Mouse (Mus musculus): ENCODE measurements around the gene Olfr1022. TPM values are rescaled to one million over a fixed set of nuclear protein-coding genes. Genes with fewer than 3 reads are reported as not detected.

The Olfr1022 gene
- not detected for polyA plus RNA-seq (2015; fragmentation: Illumina TruSeq; extraction: RNeasy Lipid Tissue Mini Kit (QIAGEN cat#74804); ENCODE audit: insufficient read depth, low replicate concordance)

DNA sequence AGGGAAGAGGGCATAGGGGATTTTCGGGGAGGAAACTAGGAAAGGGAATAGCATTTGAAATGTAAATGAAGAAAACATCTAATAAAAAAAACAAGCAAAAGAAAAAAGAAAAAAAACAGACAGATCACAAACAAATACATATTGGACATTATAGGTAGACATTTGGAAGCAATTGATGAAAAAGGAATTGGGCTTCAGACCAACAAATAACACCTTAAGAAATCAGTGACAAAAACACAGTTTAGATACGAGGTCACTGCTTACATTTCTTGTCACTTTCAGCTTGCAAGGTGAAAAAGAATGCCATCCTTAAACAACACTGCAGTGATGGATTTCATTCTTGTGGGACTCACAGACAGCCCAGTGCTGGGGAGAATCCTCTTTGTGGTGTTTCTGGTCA lies at the start of gene Olfr1022:
Gene Olfr1022 (plus strand): TSS at position 301 of the 400 bp plus-strand sequence.

DNA sequence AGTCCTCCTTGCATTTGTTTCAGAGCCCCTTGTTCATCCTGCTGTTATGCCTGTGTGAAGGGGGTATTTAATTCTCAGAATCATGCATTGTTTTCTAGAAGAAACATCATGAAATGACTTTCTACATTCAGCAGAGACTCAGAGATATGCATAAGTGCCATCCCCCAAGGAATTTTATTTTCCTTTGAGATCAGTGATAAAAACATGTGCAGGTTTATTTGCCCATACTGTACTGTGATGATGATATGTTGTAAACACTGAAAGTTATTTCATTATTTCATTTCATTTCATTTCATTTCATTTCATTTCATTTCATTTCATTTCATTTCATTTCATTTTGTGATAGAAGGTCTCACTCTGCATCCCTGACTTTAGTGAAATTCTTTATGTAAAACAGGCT lies 23.0 kb upstream of the Olfr1022 start, which contains the start of gene Olfr1019:
Gene Olfr1019 (minus strand): TSS at position 101 of the 400 bp plus-strand sequence.

DNA sequence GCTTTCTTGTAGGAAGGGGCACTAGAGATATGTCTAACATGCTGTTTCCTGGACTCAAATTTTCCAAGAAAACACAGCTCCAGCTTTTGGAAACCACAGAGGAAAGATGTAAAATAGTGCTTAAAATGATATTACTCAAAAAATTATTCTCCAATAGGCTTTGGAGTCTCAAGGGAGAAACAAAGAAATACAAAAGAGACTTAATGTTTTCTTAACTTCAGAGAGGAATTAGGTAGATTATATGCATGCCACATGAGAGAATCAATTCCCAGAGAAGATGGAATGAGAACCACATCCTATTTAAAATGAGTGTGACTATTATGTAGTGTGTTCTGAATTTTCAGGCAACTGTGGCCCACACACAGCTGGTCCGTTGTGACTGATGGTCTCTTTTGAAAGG lies 21.7 kb upstream of the Olfr1022 start, which contains the start of gene Olfr1020:
Gene Olfr1020 (plus strand): TSS at position 301 of the 400 bp plus-strand sequence.

DNA sequence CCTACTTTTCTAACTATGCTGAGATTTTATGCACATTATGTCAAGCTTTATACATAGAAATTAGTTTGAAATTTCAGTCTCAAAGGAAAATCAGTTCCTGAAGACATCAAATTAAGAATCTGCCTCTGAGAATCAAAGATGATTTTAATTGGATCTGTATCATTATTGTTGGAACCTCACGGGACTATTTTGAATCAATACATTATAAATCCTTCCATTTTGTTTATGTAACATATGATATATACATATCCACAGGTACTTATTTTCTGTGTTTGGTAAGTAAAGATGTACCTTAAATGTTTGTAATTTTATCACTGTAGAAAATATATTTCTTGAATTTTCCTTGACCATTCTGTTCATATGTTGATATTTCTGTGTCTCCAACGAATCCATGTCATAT lies 16.9 kb downstream of the Olfr1022 start, which contains the start of gene Olfr1023:
Gene Olfr1023 (plus strand): TSS at position 301 of the 400 bp plus-strand sequence.

DNA sequence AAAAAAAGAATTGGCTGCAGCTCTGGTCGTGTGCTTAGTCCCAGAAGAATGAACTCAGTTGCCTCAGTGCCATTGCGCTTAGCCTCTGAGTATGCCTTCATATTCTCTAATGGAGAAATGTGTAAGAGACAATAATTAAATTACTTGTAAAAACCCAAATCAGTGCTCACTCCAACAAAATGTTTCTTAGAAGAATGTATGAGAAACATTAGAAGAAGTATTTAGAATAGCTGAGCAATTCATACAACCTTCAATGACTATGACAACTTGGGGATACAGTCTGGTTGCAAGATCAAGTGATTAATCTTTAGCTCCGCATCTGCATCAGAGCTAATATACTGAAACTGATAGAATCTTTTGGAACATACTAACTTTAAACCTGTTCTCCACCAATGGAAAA lies 36.6 kb downstream of the Olfr1022 start, which contains the start of gene Olfr1024:
Gene Olfr1024 (minus strand): TSS at position 101 of the 400 bp plus-strand sequence.

DNA sequence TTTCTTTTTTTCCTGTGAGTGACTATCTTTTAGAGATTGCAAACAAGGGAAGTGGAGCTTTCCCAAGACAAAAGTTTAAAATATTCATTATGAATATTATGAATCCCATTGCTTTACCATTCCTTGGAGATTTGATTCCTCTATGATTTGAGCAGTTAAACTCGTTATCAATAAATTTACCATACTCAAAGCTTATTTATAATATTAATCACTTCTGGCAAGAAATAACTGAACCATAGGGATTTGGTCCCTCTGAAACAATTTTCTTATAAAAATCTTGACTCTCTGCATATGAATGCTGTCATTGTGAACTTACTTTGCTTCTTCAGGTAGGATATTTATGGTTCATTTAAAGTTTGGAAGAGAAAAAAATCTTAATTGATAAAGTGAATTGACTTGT lies 46.5 kb downstream of the Olfr1022 start, which contains the start of gene Olfr1025-ps1:
Gene Olfr1025-ps1 (plus strand): TSS at position 301 of the 400 bp plus-strand sequence.

Other genes with a start within 250 kb of the Olfr1022 start
- gene Olfr1002, start 217.9 kb upstream of the Olfr1022 start, polyA plus RNA-seq (2015; fragmentation: Illumina TruSeq; extraction: RNeasy Lipid Tissue Mini Kit (QIAGEN cat#74804); ENCODE audit: insufficient read depth, low replicate concordance), result not detected
- not detected for gene Olfr154, start 204.1 kb upstream of the Olfr1022 start, polyA plus RNA-seq (2015; fragmentation: Illumina TruSeq; extraction: RNeasy Lipid Tissue Mini Kit (QIAGEN cat#74804); ENCODE audit: insufficient read depth, low replicate concordance)
- not detected for gene Olfr1006, start 189.8 kb upstream of the Olfr1022 start, polyA plus RNA-seq (2015; fragmentation: Illumina TruSeq; extraction: RNeasy Lipid Tissue Mini Kit (QIAGEN cat#74804); ENCODE audit: insufficient read depth, low replicate concordance)
- not detected for gene Olfr1008, start 179.2 kb upstream of the Olfr1022 start, polyA plus RNA-seq (2015; fragmentation: Illumina TruSeq; extraction: RNeasy Lipid Tissue Mini Kit (QIAGEN cat#74804); ENCODE audit: insufficient read depth, low replicate concordance)
- gene Olfr1009, start 153.2 kb upstream of the Olfr1022 start, polyA plus RNA-seq (2015; fragmentation: Illumina TruSeq; extraction: RNeasy Lipid Tissue Mini Kit (QIAGEN cat#74804); ENCODE audit: insufficient read depth, low replicate concordance), result not detected
- not detected for gene Olfr1012, start 105.8 kb upstream of the Olfr1022 start, polyA plus RNA-seq (2015; fragmentation: Illumina TruSeq; extraction: RNeasy Lipid Tissue Mini Kit (QIAGEN cat#74804); ENCODE audit: insufficient read depth, low replicate concordance)
- not detected for gene Olfr1013, start 101.5 kb upstream of the Olfr1022 start, polyA plus RNA-seq (2015; fragmentation: Illumina TruSeq; extraction: RNeasy Lipid Tissue Mini Kit (QIAGEN cat#74804); ENCODE audit: insufficient read depth, low replicate concordance)
- gene Olfr1014, start 95.9 kb upstream of the Olfr1022 start, polyA plus RNA-seq (2015; fragmentation: Illumina TruSeq; extraction: RNeasy Lipid Tissue Mini Kit (QIAGEN cat#74804); ENCODE audit: insufficient read depth, low replicate concordance), result not detected
- not detected for gene Olfr1015, start 86.6 kb upstream of the Olfr1022 start, polyA plus RNA-seq (2015; fragmentation: Illumina TruSeq; extraction: RNeasy Lipid Tissue Mini Kit (QIAGEN cat#74804); ENCODE audit: insufficient read depth, low replicate concordance)
- not detected for gene Olfr1016, start 66.0 kb upstream of the Olfr1022 start, polyA plus RNA-seq (2015; fragmentation: Illumina TruSeq; extraction: RNeasy Lipid Tissue Mini Kit (QIAGEN cat#74804); ENCODE audit: insufficient read depth, low replicate concordance)
- not detected for gene Olfr1018, start 50.1 kb upstream of the Olfr1022 start, polyA plus RNA-seq (2015; fragmentation: Illumina TruSeq; extraction: RNeasy Lipid Tissue Mini Kit (QIAGEN cat#74804); ENCODE audit: insufficient read depth, low replicate concordance)
- not detected for gene Olfr1019, start 23.1 kb upstream of the Olfr1022 start, polyA plus RNA-seq (2015; fragmentation: Illumina TruSeq; extraction: RNeasy Lipid Tissue Mini Kit (QIAGEN cat#74804); ENCODE audit: insufficient read depth, low replicate concordance)
- not detected for gene Olfr1020, start 21.6 kb upstream of the Olfr1022 start, polyA plus RNA-seq (2015; fragmentation: Illumina TruSeq; extraction: RNeasy Lipid Tissue Mini Kit (QIAGEN cat#74804); ENCODE audit: insufficient read depth, low replicate concordance)
- not detected for gene Olfr1023, start 17.0 kb downstream of the Olfr1022 start, polyA plus RNA-seq (2015; fragmentation: Illumina TruSeq; extraction: RNeasy Lipid Tissue Mini Kit (QIAGEN cat#74804); ENCODE audit: insufficient read depth, low replicate concordance)
- gene Olfr1024, start 36.5 kb downstream of the Olfr1022 start, polyA plus RNA-seq (2015; fragmentation: Illumina TruSeq; extraction: RNeasy Lipid Tissue Mini Kit (QIAGEN cat#74804); ENCODE audit: insufficient read depth, low replicate concordance), result not detected
- gene Olfr1025-ps1, start 46.6 kb downstream of the Olfr1022 start, polyA plus RNA-seq (2015; fragmentation: Illumina TruSeq; extraction: RNeasy Lipid Tissue Mini Kit (QIAGEN cat#74804); ENCODE audit: insufficient read depth, low replicate concordance), result not detected
- not detected for gene Olfr1026, start 53.0 kb downstream of the Olfr1022 start, polyA plus RNA-seq (2015; fragmentation: Illumina TruSeq; extraction: RNeasy Lipid Tissue Mini Kit (QIAGEN cat#74804); ENCODE audit: insufficient read depth, low replicate concordance)
- gene Olfr1028, start 81.8 kb downstream of the Olfr1022 start, polyA plus RNA-seq (2015; fragmentation: Illumina TruSeq; extraction: RNeasy Lipid Tissue Mini Kit (QIAGEN cat#74804); ENCODE audit: insufficient read depth, low replicate concordance), result not detected
- not detected for gene Olfr1029, start 105.3 kb downstream of the Olfr1022 start, polyA plus RNA-seq (2015; fragmentation: Illumina TruSeq; extraction: RNeasy Lipid Tissue Mini Kit (QIAGEN cat#74804); ENCODE audit: insufficient read depth, low replicate concordance)
- gene Olfr1030, start 110.7 kb downstream of the Olfr1022 start, polyA plus RNA-seq (2015; fragmentation: Illumina TruSeq; extraction: RNeasy Lipid Tissue Mini Kit (QIAGEN cat#74804); ENCODE audit: insufficient read depth, low replicate concordance), result not detected
- not detected for gene Olfr1031, start 121.7 kb downstream of the Olfr1022 start, polyA plus RNA-seq (2015; fragmentation: Illumina TruSeq; extraction: RNeasy Lipid Tissue Mini Kit (QIAGEN cat#74804); ENCODE audit: insufficient read depth, low replicate concordance)
- not detected for gene Olfr1032, start 136.9 kb downstream of the Olfr1022 start, polyA plus RNA-seq (2015; fragmentation: Illumina TruSeq; extraction: RNeasy Lipid Tissue Mini Kit (QIAGEN cat#74804); ENCODE audit: insufficient read depth, low replicate concordance)
- gene Olfr1033, start 152.0 kb downstream of the Olfr1022 start, polyA plus RNA-seq (2015; fragmentation: Illumina TruSeq; extraction: RNeasy Lipid Tissue Mini Kit (QIAGEN cat#74804); ENCODE audit: insufficient read depth, low replicate concordance), result 3.5 TPM
- gene Olfr1034, start 177.3 kb downstream of the Olfr1022 start, polyA plus RNA-seq (2015; fragmentation: Illumina TruSeq; extraction: RNeasy Lipid Tissue Mini Kit (QIAGEN cat#74804); ENCODE audit: insufficient read depth, low replicate concordance), result 0.54 TPM
- not detected for gene Olfr1036, start 205.4 kb downstream of the Olfr1022 start, polyA plus RNA-seq (2015; fragmentation: Illumina TruSeq; extraction: RNeasy Lipid Tissue Mini Kit (QIAGEN cat#74804); ENCODE audit: insufficient read depth, low replicate concordance)
- not detected for gene Olfr1037, start 218.8 kb downstream of the Olfr1022 start, polyA plus RNA-seq (2015; fragmentation: Illumina TruSeq; extraction: RNeasy Lipid Tissue Mini Kit (QIAGEN cat#74804); ENCODE audit: insufficient read depth, low replicate concordance)

All from spleen, adult 10 weeks (tissue).